Mouse (Mus musculus) adrenal gland, postnatal 36 days (tissue): ENCODE data around the gene Tnik. TPM values are rescaled to one million over a fixed set of nuclear protein-coding genes. Genes with fewer than 3 reads are reported as not detected.
A peak's percentile ranks its signal among the peaks of the same experiment; 100 is the strongest.

Experiments used
- DNase-seq, 2 experiments: peaks; one replicate each; pipeline ENCODE4 v3.0.0; 2021; ENCODE audit warnings: mixed read lengths in 1 of 2
- microRNA-seq: library from miRNA; unstranded; fragments of <30 nt; microRNA quantifications from one replicate; pipeline ENCODE4 v1.2.0, GENCODE M21; 2021
- total RNA-seq, 2 experiments: library from RNA; stranded (reverse); gene quantifications; 2 replicates each; pipeline ENCODE4 v1.2.3; 2021

Tnik gene
- total RNA-seq, 2 experiments from 2014 or later: 10.6 to 17.0 TPM

- DNase-seq: no peak
Measured at GRCm38 (mm10) chr3:28713913-28714698, 451.1 kb downstream of the Tnik start.

- DNase-seq: no peak
Measured at GRCm38 (mm10) chr3:28718521-28718920, 455.5 kb downstream of the Tnik start.

GRCm38 (mm10) chr3:28721218-28721617, 458.2 kb downstream of the Tnik start:
- DNase-seq: no peak

GRCm38 (mm10) chr3:28721838-28722237, 458.8 kb downstream of the Tnik start:
- peak; percentile 19 to 48 for DNase-seq

GRCm38 (mm10) chr3:28722531-28722930, 459.5 kb downstream of the Tnik start:
- DNase-seq: no peak

- DNase-seq: no peak
Measured at GRCm38 (mm10) chr3:28723534-28723933, 460.5 kb downstream of the Tnik start.

GRCm38 (mm10) chr3:28725203-28725602, 462.2 kb downstream of the Tnik start:
- no peak for DNase-seq

Small RNA genes within 50 kb of the gene (microRNA-seq; reads per million reads assigned to microRNA genes)
- gene Mir466q: not detected
